Mouse (Mus musculus) lung, adult 2 months (tissue): ENCODE results near the gene Isl2. TPM values are rescaled to one million over a fixed set of nuclear protein-coding genes. Genes with fewer than 3 reads are reported as not detected.

ENCODE experiments used
- DNase-seq: peaks from one replicate; pipeline ENCODE4 v3.0.0; 2022
- H3K4me1 ChIP-seq: fragments of 200-500 bp; 2 replicates; pipeline ENCODE4 v1.6.1; 2011; ENCODE audit warnings: low read length; ENCODE audit not compliant: control insufficient read depth, insufficient read depth
- H3K4me3 ChIP-seq: fragments of 200-500 bp; replicated peaks from 2 replicates; pipeline ENCODE3; 2011; ENCODE audit warnings: low read depth, mild to moderate bottlenecking, control low read depth, low read length; ENCODE audit errors: extremely low read depth
- CTCF ChIP-seq: fragments of 200-500 bp; IDR thresholded peaks from 2 replicates; pipeline ENCODE4 v1.5.1; 2011; ENCODE audit warnings: mild to moderate bottlenecking, low read length, control low read depth; ENCODE audit not compliant: insufficient read depth
- POLR2A ChIP-seq: fragments of 200-500 bp; IDR thresholded peaks from 2 replicates; pipeline ENCODE4 v1.6.1; 2011; ENCODE audit warnings: low read depth, mild to moderate bottlenecking, control low read depth, low read length, borderline replicate concordance; ENCODE audit errors: extremely low read depth
- WGBS: fragments of 180-500 bp; shearing (Covaris S2); methylation state at CpG from one replicate; pipeline ENCODE4 v1.1.7; 2018; 5-methylcytosine and 5-hydroxymethylcytosine counted together
- polyA plus RNA-seq: library from polyadenylated mRNA; depleted of rRNA; stranded (reverse); fragments of >200 nt; gene quantifications from 2 replicates; pipeline ENCODE4 v1.2.3, GENCODE M21; 2012; rRNA removed

The Isl2 gene
- polyA plus RNA-seq: 0.22 TPM in 1 of 2 replicates, not detected in the other

DNA sequence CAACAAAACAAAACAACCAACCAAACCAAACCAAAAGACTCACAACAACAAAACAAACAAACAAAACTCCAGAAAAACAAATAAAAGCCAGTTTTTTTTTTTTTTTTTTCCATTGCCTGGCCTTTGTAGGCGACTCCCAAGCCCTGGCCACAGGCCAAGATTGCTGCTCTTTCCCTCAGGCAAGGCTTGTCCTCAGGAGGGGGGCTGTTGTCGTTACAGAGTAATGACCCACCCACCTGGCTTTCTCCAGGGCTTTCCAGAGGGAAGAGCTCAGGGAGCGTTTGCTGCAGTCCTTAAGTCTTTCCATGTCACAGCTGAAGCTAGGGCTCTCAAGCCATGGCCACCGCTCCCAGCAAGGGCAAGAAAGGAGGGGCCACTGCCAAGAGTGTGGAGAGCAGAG is at the start of gene Isl2:
Gene Isl2 (plus strand): TSS at position 296 of the 400 bp plus-strand sequence.
- TF ChIP-seq CTCF (no peak), POLR2A (no peak)
- WGBS: 16% methylated on average over 4 of the region's 4 CpGs
- H3K4me3 ChIP-seq: no peak within 1 kb of the TSS

DNA sequence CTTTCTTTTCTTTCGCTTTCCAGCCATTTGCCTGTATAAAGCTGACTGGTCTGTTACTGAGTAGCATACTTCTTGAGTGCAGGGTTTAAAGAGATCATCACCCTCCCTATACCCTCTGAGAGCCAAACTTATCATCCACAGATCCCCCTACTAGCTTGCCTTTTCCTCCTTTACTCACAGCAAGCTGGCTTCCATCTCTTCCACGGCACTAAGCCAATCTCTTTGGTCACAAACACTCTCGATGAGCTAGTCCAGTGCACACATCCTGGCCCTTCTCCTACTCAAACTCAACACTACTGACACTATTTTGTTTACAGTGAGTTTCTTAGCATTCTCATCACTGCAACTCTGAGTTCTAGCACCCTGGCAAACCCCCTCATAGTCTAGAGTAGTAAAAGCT is 30.6 kb upstream of the Isl2 start:
- TF ChIP-seq CTCF (no peak), POLR2A (no peak)
- WGBS: 61% methylated on average over 3 of the region's 3 CpGs
- no peak overlapping the region for H3K4me3 ChIP-seq
- peak; percentile 14 for DNase-seq
- peaks cover 2% of the 10 kb centered on the region; the same call in 1 of the 2 replicates for H3K4me1 ChIP-seq

More for the DNA sequence above, at the start of gene Isl2:
- no peak for DNase-seq
- peaks cover 10% of the 10 kb centered on the region for H3K4me1 ChIP-seq

DNA sequence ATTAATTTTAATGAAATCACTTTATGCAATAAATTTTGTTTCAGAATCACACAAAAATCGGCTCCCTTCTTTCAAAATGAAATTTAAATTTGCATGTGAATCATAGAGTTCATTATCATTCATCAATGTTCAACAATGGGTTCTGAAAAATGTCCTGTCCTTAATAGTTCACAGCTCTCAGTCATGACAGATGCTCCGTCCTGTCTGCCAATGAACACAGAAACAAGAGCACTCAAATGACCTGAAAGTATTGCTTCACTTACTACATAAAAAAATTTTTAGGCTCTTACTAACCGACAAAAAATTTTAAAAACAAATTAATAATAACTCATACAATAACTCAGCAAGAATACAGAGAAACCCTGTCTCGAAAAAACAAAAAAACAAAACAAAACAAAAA is 29.8 kb upstream of the Isl2 start:
- Histone ChIP-seq H3K4me1 (peaks cover 2% of the 10 kb centered on the region; the same call in 1 of the 2 replicates), H3K4me3 (no peak overlapping the region)
- no peak for TF ChIP-seq POLR2A
- no peak for TF ChIP-seq CTCF
- 51% methylated on average over 4 of the region's 4 CpGs for WGBS
- DNase-seq: no peak

DNA sequence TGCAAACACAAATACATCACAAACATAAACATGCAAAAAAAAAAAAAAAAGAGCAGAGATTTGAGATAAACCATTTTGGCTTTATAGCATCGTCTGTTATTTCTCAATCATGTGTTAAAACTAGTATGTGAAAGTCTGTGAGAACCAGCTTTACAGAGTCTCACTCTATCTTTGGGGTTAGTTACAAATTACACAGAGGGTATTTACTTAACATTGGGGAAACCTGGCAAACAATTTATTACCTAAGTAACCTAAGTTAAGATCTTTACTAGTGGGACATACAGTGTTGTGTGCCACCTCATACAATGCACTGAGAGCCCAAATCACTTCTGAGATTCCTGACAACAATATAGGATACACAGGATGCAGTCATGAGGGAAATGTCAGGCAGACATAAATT is 28.7 kb upstream of the Isl2 start:
- H3K4me1 ChIP-seq: peaks cover 2% of the 10 kb centered on the region; the same call in 1 of the 2 replicates
- H3K4me3 ChIP-seq: no peak overlapping the region
- 46% methylated on average over 1 of the region's 1 CpGs for WGBS
- TF ChIP-seq POLR2A: no peak
- DNase-seq: no peak

DNA sequence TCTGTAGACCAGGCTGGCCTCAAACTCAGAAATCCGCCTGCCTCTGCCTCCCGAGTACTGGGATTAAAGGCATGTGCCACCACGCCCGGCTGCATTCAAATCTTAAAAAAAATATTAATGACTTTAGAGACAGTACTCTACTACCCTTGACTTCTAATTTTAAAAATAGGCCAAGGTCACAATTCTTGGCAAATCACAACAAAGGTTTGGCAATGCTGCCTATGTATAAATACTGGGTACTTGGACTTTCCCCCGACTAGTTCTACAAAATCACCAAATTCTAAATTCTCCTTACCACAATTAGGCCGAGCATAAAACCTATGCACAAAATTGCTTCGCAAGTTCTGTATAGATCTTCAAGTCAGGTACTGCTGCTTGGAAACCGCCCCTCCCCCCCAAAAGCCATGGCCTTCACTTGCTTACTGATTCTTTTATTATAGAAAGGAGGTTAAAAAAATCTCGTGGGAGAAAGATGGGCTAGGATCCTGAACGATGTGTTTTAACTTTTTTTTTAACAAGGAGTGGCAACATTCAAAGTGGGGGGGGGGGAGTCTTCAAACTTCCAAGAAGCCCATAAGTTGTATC is 27.7 kb upstream of the Isl2 start:
- peaks cover 2% of the 10 kb centered on the region; the same call in 1 of the 2 replicates for H3K4me1 ChIP-seq
- no peak overlapping the region for H3K4me3 ChIP-seq
- DNase-seq: no peak
- WGBS: 69% methylated on average over 10 of the region's 10 CpGs
- TF ChIP-seq CTCF: no peak
- TF ChIP-seq POLR2A: no peak

DNA sequence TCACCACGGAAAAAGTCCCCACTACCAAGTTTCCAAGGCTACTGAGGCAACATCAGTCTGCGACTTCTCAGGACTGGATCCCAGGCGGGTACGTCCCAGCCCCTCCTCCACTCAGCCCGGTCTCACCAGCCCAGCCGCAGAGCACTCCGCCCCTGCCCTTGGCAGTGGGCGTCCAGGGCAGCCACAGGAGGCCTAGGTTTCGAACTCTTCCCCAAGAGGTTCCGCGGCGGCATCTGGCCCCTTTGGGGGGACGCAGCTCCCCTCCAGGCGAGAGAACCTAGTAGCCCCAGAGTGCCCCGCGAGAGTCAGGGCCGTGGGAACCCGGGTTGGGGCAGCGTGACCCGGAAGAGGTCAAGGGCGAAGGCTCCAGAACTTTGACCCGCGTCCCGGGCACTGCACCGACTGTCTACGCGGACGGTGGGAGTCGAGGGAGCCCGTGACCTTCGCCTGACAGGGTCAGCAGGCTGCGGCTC is 26.9 kb upstream of the Isl2 start:
- no peak for TF ChIP-seq CTCF
- no peak for TF ChIP-seq POLR2A
- WGBS: under 1% methylated on average over 32 of the region's 32 CpGs
- DNase-seq: no peak

DNA sequence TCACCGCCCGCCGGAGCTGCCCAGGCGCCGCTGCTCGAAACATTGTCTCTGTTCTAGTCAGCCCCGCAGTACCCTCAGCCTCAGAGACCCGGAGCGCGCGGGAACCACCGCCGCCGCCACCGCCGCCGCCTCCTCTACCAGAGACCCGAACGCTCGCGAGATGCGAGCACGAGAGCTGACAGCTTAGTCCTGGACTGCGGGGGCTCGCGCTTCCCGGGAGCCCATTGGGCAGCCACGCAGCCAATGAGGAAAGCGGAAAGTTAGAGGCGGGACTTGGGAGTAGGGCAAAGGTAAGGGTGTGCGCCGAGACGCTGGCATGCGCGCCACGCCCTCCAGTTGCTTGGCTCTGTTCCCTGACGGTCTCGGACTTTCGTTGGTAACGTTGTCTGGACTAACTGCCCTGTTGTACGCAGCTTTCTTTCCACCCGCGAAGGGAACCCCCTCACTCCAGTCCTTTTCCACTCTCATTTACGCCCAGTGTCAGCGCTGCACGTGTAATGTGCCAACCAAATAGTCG is 26.4 kb upstream of the Isl2 start, which contains the start of gene Etfa:
Gene Etfa (minus strand): TSS at position 217 of the 517 bp plus-strand sequence.
- Histone ChIP-seq H3K4me1 (peaks cover 2% of the 10 kb centered on the region; the same call in 1 of the 2 replicates), H3K4me3 (peak within 1 kb of the TSS; percentile 71)
- TF ChIP-seq POLR2A: no peak
- no peak for TF ChIP-seq CTCF
- WGBS: under 1% methylated on average over 47 of the region's 47 CpGs
- DNase-seq: peak; percentile 98

More for the DNA sequence above, 26.9 kb upstream of the Isl2 start:
- Histone ChIP-seq H3K4me3 (peak overlapping the region; percentile 70), H3K4me1 (peaks cover 2% of the 10 kb centered on the region; the same call in 1 of the 2 replicates)

DNA sequence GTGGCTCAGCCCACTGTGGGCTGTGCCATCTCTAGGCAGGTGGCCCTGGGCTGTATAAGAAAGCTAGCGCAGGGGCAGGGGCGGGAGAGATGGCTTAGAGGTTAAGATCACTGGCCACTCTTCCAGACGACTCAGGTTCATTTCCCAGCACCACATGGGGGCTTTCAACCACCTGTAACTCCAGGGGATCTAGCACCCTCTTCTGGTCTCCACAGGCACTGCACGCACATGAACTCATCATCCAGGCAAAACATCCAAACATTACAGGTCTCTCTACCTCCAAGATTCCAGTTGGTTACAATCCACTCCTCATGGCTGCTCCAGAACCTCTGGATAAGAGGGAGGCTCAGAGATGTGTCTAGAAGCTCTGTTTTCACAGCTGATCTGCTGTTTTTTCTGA is 12.8 kb upstream of the Isl2 start:
- Histone ChIP-seq H3K4me3 (no peak overlapping the region), H3K4me1 (no peaks in the 10 kb centered on the region)
- TF ChIP-seq POLR2A: no peak
- peak; percentile 44 for TF ChIP-seq CTCF
- no peak for DNase-seq
- 46% methylated on average over 4 of the region's 4 CpGs for WGBS

DNA sequence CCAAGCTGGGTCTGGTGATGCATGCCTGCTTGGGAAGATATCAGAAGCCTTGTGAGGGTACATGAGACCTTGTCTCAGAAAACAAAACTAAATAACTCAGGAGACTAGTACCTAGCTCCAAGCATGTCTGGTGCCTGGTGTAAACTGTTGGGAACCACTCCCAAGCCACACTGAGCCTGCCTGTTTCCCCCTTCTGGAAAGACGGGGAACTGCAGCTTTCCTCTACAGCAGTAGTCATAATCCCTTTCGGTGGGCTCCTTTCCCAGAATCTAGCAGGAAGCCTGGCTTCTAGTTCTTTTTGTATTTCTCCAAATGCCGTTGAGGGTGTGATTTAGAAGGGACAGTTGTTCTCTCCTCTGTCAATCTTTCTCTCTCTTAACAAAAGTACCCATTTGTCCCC is 2.6 kb upstream of the Isl2 start:
- peaks cover 2% of the 10 kb centered on the region; the same call in 1 of the 2 replicates for H3K4me1 ChIP-seq
- WGBS: 15% methylated on average over 3 of the region's 3 CpGs
- TF ChIP-seq CTCF (peak; percentile 88), POLR2A (no peak)
- DNase-seq: peak; percentile 38
- H3K4me3 ChIP-seq: no peak overlapping the region

DNA sequence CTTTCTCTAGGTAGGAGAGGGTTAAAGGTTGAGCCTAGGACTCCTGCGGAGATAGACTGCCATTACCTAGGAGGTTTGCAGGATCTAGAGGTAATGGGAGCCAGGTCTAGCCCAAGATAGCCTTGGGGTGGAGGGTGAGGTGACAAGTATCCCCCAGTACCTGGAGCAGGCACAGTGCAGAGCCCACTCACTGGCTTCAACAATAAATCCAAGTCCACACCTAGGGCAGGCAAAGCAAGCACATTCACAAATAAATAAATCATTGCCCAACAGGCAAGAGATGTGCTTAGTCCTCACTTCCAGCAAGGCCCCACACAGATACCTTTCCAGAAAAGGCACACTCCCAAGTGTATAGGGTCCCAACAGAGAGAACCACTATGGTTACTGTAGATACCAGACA is 534 bp downstream of the Isl2 start:
- Histone ChIP-seq H3K4me1 (peaks cover 14% of the 10 kb centered on the region), H3K4me3 (no peak overlapping the region)
- 22% methylated on average over 1 of the region's 1 CpGs for WGBS
- TF ChIP-seq CTCF (no peak), POLR2A (no peak)
- no peak for DNase-seq
